Mouse (Mus musculus) kidney, adult 2 months (tissue): ENCODE data around the gene Zfp13.
"Not testable (repeated sequence)": the region's sequence is repeated elsewhere in the genome, so short reads cannot be mapped to it uniquely, and the experiment has no call there.

ENCODE experiments used
- CTCF ChIP-seq: fragments of 200-500 bp; conservative IDR thresholded peaks from 2 replicates; pipeline ENCODE4 v1.5.1; 2011; ENCODE audit warnings: low read depth, mild to moderate bottlenecking, control low read depth, low read length, moderate library complexity, mixed read lengths; ENCODE audit not compliant: insufficient read depth, insufficient read length
- POLR2A ChIP-seq: fragments of 200-500 bp; IDR thresholded peaks from one replicate; pipeline ENCODE4 v1.6.1; 2011; ENCODE audit warnings: low read depth, low read length, control low read depth

DNA sequence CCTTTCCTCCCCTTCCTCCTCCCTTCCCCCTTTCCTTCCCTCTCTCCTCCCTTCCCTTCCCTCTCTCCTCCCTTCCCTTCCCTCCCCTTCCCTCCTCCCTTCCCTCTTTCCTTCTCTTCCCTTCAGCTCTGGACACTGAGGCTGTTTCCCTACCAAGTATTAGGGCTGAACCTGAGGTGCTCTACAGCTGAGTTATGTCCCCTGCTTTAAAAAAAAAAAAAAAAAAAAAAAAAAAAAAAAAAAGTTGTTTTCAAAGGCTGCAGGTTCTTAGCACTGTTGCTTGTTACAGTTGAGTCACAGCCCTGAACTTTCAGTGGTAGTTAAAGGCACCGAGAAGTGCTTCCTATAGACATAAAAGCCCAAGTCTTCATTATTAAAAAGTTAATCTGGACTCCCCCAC lies 67.9 kb downstream of the Zfp13 start:
- not testable (repeated sequence) for TF ChIP-seq CTCF, POLR2A
